Mouse (Mus musculus): Measurements from ENCODE around the gene Ip6k1.

Gene Ip6k1

GRCm38 (mm10) chr9:108094998-108095411, 92.7 kb downstream of the Ip6k1 start:
- peak in 1 of 2 experiments; percentile 28 for DNase-seq (ENCODE audit: low spot score in 2 of 2)

DNA sequence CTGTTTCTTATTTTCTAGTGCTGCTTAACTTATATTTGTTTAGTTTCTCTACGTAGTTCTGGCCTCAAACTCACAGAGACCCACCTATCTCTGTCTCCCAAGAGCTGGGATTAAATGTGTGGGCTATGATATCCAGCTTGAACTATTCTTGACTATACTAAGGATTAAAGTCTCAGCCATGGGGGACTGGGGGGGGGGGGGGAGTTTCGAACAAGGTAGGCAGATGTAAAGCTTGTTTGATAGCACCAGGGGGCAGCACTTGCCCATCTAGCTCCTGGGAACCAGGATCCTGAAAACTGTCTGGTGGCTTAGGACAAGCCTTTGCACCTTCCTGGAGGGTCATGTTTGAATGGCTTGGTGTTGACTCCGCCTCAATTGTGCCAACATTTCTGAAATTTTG, 93.2 kb downstream of the Ip6k1 start:
- DNase-seq (ENCODE audit: low spot score in 2 of 2) = peak; percentile 55 to 66

DNA sequence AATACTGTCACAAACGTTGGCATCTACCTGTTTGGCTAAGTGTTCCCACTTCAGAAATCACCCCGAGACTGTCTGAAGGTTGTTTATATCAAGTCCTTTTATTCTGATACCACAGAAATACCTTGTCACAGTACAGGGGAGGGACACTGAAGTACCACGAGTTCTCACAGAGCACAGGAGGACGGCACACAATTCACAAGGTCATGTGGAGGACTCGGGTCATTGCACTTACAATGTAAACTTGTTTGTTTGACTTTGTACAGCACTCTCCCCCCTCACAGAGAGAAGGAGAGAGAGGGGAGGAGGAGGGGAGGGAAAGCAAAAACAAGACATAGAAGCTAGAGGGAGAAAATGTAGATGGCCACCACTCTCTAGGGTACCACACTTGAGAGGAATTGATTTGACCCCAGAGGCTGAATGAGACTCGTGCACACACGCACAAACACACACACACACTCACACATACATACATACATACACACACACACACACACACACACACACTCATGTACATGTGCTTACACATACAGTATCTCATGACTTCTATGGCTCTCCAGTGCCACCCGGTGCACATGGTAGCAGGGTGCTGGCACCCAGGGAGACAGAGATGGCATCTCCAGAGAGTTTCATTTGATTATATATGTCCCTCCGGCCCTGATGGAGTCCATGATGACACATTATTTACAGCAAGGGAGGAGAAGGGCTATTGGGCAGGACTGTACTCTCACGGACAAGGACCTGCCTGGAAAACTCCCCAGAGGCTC, 93.8 kb downstream of the Ip6k1 start:
- DNase-seq (ENCODE audit: low spot score in 2 of 2) = no peak
